Mouse (Mus musculus): ENCODE data around the gene Rmdn2.

Gene Rmdn2

GRCm38 (mm10) chr17:79708168-79708567 lies 96.5 kb downstream of the Rmdn2 start:
- no peak for DNase-seq

DNA sequence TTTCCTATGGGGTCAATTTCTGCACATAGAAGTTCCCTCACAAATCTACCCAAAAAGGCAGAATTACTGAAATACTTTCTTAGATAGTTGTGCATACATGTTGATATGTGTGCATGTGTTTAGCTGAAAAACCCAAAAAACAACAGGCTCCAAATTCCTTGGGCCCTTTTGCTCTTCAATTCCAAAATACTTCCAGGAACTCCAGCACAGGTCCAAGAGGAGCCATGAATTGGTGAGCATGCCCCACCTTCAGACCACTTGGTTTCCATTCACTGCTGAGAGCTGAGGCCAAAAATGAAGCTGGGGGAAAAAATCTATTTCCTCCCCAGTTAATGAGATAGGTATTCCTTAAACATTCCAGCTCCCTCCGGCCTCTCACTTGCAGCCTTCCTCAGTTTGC lies 98.1 kb downstream of the Rmdn2 start:
- DNase-seq, result no peak

DNA sequence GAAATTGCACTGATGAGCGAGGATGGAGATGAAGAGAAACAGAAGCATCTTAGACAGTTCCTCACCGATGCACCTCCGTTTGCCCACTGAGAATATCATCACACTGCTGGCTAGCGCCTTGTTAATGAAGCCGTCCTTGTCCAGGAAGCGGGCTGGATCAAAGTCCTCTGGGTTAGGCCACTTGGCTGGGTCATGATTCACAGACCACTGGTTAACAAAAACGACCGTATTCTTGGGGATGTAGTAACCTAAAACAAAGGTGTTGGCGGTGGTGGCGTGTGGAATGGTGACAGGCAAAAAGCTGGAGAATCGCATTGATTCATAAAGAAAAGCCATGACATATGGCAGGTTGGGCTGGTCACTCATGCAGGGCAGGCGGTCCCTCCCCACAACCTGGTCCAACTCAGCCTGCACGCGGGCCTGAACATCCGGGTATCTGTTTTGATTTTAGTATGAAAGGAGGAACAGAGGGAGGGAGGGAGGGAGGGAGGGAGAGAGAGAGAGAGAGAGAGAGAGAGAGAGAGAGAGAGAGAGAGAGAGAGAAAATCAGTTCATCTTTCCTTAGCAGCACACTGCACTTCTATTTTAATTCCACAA lies 98.7 kb downstream of the Rmdn2 start:
- peak in 1 of 2 experiments; percentile 23 for DNase-seq

DNA sequence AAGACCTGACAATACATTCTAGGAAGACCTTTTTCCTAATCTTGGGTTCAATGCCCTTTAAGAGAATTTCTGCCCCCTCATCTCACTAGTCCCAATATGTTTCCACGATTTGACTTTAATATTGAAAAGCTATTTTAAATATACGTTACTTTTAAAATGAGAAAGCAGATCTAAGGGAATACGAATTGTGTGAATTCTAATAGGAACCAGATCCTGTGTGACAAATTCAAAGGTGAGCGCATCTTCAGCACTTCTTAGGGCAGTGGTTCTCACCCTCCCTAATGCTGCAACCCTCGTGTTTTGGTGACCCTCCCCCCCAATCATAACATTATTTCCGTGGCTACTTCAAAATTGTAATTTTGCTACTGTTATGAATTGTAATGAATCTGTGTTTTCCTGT lies 100.3 kb downstream of the Rmdn2 start:
- no peak for DNase-seq

- no peak for DNase-seq
Measured at GRCm38 (mm10) chr17:79712536-79712935, 100.9 kb downstream of the Rmdn2 start.

GRCm38 (mm10) chr17:79713276-79713642 lies 101.6 kb downstream of the Rmdn2 start:
- DNase-seq, result no peak

- no peak for DNase-seq
Measured at GRCm38 (mm10) chr17:79713643-79714367, 102.1 kb downstream of the Rmdn2 start.

DNA sequence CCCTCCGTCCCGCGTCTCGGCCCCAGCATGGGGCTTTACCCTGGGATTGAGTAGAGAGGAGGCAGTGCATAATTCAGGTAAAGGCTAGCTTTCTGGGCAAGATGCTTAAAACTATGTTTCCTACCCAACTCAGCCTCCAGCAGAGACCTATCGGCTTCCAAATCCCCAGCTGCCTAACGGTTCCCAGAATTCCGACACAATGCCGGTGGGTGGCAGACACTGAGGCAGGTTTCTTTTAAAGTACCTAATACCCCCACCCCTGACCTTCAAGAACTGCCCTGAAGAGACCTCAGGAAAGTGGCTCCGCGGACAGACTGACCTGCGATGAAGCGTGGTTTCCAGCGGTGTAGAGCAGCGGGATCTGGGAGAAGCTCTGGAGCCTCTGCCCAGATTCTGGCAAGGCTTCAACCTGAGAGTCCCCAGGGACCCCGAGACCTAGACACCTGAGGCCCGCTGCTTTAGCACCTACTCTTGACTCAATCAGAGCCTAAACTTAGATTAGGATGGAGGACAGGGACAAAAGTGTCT lies 102.8 kb downstream of the Rmdn2 start:
- no peak for DNase-seq

- peak in 1 of 2 experiments; percentile 32 for DNase-seq
Measured at GRCm38 (mm10) chr17:79714931-79715637, 103.4 kb downstream of the Rmdn2 start, which contains the start of gene Cyp1b1. Gene Cyp1b1 (minus strand): TSS chr17:79715061.

- peak; percentile 76 to 90 for DNase-seq
Measured at GRCm38 (mm10) chr17:79715649-79716143, 104.0 kb downstream of the Rmdn2 start.

- no peak for DNase-seq
Measured at GRCm38 (mm10) chr17:79720681-79721080, 109.0 kb downstream of the Rmdn2 start.

DNA sequence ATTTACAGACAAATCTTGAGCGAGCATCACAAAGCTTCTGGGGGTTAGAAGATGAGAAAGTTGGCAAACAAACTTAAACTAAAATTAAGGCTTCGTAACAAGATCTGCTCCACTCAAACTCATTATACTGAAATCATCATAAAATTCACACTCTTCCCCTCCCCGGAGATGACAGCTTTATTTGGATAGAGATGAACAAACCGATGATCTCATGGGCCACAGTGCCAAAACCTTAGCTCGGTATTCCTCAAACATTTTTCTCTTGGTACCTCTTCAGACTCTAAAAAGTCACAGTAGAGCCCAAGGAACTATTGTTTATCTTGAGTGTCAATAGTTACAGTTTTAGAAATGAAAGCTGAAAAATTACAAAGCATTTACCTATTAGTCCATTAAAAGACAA lies 115.0 kb downstream of the Rmdn2 start:
- DNase-seq, result no peak

GRCm38 (mm10) chr17:79728053-79728584 lies 116.5 kb downstream of the Rmdn2 start:
- no peak for DNase-seq

DNA sequence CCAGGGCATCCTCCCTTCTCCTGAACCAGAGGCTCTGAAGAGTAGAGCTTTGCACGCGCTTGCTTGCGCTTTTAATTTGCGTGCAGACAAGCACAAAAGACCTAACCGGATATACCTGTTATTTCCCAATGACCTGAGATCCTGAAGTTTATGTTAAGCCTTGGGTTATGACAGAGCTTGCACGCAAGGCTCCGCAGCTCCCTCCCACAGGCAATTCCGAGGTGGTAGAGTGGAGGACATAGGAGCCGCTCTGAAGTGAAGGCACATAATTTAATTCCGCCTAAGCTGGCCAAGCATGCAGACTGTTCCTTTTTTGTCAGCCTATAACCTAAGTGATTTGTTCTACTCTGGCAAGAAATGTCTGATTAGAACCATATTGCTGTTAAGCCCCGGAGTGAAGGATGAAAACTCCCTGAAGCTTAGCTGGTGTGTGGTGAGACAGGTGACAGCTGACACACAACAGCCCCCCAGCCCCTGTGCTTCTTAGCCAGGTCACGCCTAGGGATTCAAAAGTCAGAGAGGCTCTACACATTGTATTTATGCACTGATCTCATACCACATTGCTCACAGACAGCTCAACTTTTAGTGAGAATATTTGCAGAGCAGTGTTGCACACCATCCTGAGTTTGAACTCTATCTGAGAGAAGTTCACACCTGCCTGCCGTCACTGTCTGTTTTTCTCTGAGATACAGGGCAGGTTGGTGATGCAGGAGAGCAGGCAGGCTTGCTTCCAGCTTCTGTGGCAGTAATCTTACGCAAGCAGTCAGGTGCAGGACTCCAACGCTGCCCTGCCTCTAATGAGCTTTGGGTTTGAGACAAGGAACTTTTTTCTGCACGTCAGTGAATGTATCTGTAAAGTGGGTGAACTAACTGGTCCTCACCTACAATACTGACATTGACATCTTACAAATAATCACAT lies 117.2 kb downstream of the Rmdn2 start:
- no peak for DNase-seq

GRCm38 (mm10) chr17:79730988-79731387 lies 119.3 kb downstream of the Rmdn2 start:
- no peak for DNase-seq

GRCm38 (mm10) chr17:79733039-79733438 lies 121.4 kb downstream of the Rmdn2 start:
- DNase-seq, result no peak

DNA sequence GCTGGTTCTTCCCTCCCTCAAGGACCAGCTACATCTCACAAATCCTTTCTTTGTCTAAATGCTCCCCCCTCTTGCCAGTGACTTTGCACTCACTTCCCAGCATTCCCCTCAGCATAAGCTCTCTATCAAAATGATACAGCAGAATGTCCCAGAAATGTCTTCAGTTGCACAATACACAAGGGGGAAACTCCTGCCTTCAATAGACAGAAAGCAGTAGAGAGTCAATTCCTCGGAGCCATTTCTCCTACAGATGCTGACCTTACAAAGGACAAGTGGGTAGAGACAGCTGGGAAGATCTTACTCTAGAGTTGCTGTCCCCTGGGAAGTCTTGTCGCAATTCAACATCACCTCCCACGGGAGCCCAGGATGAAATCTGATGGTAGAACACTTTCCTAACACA lies 125.9 kb downstream of the Rmdn2 start:
- no peak for DNase-seq

- DNase-seq, result no peak
Measured at GRCm38 (mm10) chr17:79738847-79739498, 127.3 kb downstream of the Rmdn2 start.

- no peak for DNase-seq
Measured at GRCm38 (mm10) chr17:79742635-79743034, 131.0 kb downstream of the Rmdn2 start.

Measured in kidney, adult 8-10 months (tissue).